32 mouse cellular contexts compared by ENCODE assay signal in the genomic region with DNA sequence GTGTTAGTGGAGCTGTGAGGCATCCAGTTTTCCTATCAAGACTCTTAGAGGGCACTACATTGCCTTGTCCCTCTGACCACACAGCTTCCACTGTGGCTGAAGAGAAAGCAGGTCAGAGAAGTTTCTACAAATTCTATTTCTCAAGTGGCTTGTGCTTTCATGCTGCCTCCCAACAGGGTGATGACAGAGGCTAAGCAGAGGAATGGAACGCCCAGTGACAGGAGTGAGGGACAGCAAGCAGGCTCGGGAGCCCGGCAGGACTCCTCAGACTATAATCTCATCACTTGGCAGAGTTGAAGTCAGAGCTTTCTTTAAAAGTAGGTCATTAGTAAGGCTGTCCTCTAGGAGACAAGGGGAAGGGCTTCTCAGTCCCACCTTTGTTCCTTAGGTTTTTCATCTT. TPM values are rescaled to one million over a fixed set of nuclear protein-coding genes. Genes with fewer than 3 reads are reported as not detected.
A peak's percentile ranks its signal among the peaks of the same experiment; 100 is the strongest.
DNase-seq lines count a peak whose midpoint lies in the region; ATAC-seq and TF ChIP-seq lines count a peak whose summit lies in the region.
"Had no signal": no experiment of that assay in that cellular context is flagged by ENCODE, and none has a peak within 500 bp of the region (broad histone marks: within the 10 kb centered on the region; RNA-seq: fewer than 3 reads in every experiment).

No protein-coding gene starts in this region.

- no peak overlapping the region for H3K4me3 ChIP-seq in heart, embryonic 12.5 days
- H3K4me3 ChIP-seq in heart, embryonic 15.5 days: no peak overlapping the region
- no peak overlapping the region for H3K4me3 ChIP-seq in kidney, adult 2 months (ENCODE audit: insufficient read depth, low read depth, low read length)
- H3K4me3 ChIP-seq: forebrain, embryonic 10.5 days; forebrain, embryonic 13.5 days; hindbrain, embryonic 12.5 days; hindbrain, embryonic 15.5 days had no signal

- H3K4me1 ChIP-seq in heart, embryonic 12.5 days (replicated peaks): peaks cover 26% of the 10 kb centered on the region
- peaks cover 17% of the 10 kb centered on the region for H3K4me1 ChIP-seq in heart, embryonic 15.5 days (replicated peaks)
- 0 out of 2 replicates have a peak, but pooled peaks cover 3% of the 10 kb centered on the region for H3K4me1 ChIP-seq in kidney, adult 2 months (ENCODE audit: control insufficient read depth, insufficient read depth, low read length)

- peak; percentile 88 for DNase-seq in heart, adult 11 months
- DNase-seq in heart, postnatal 14 days: no peak
- no peak for DNase-seq in heart, postnatal 25 days (ENCODE audit: low spot score)
- no peak for DNase-seq in heart, postnatal 4 days
- DNase-seq in kidney, adult 2 months: no peak
- DNase-seq: adrenal gland, adult 8-10 months; adrenal gland, postnatal 25 days; cerebellum, adult 11-12 months; cerebellum, adult 8-10 months; cerebellum, postnatal 10 days; cerebellum, postnatal 36 days; gastrocnemius, postnatal 10 days; gastrocnemius, postnatal 36 days; kidney, adult 8-10 months had no signal

- H3K36me3 ChIP-seq in heart, embryonic 12.5 days: no peaks in the 10 kb centered on the region
- no peaks in the 10 kb centered on the region for H3K36me3 ChIP-seq in heart, embryonic 15.5 days
- H3K36me3 ChIP-seq in kidney, adult 2 months (ENCODE audit: control insufficient read depth, insufficient read depth, low read length): no peaks in the 10 kb centered on the region
- H3K36me3 ChIP-seq: forebrain, embryonic 10.5 days; hindbrain, embryonic 12.5 days; hindbrain, embryonic 15.5 days had no signal

- WGBS in heart, embryonic 12.5 days: 11% methylated on average over 3 of the region's 3 CpGs
- 42% methylated on average over 3 of the region's 3 CpGs for WGBS in heart, embryonic 15.5 days
- 80% methylated on average over 3 of the region's 3 CpGs for WGBS in kidney, adult 2 months

- ATAC-seq in heart, embryonic 12.5 days (ENCODE audit: insufficient number of reproducible peaks, low FRiP score): peak; percentile 73
- 0 out of 2 replicates have a peak, but pooled peaks have one; percentile 51 for ATAC-seq in heart, embryonic 15.5 days (replicated peaks; ENCODE audit: insufficient number of reproducible peaks, insufficient read depth, low FRiP score, low read depth)
- ATAC-seq: activated CD4-positive, CD25-positive, alpha-beta regulatory T cell, adult 4 months; forebrain, embryonic 13.5 days; forebrain, embryonic 16.5 days; intestine, postnatal 0 days had no signal

- peak overlapping the region; percentile 47 for H3K4me2 ChIP-seq in heart, embryonic 12.5 days
- H3K4me2 ChIP-seq in heart, embryonic 15.5 days: peak overlapping the region; percentile 17; the same call in 1 of the 2 replicates
- H3K4me2 ChIP-seq: forebrain, embryonic 13.5 days; hindbrain, embryonic 12.5 days; hindbrain, embryonic 15.5 days had no signal

- H3K27ac ChIP-seq in heart, embryonic 12.5 days (ENCODE audit: poor library complexity, severe bottlenecking): no peak overlapping the region
- H3K27ac ChIP-seq in heart, embryonic 15.5 days: 0 out of 2 replicates have a peak overlapping the region, but pooled peaks have one; percentile 24
- no peak overlapping the region for H3K27ac ChIP-seq in kidney, adult 2 months (ENCODE audit: insufficient read depth, low read depth, low read length)
- H3K27ac ChIP-seq: forebrain, embryonic 10.5 days; forebrain, embryonic 13.5 days; hindbrain, embryonic 12.5 days; hindbrain, embryonic 15.5 days had no signal

- TF ChIP-seq POLR2A in kidney, adult 2 months (IDR thresholded peaks at IDR 0.05; ENCODE audit: low read depth, low read length): no peak

- peaks cover 15% of the 10 kb centered on the region for H3K27me3 ChIP-seq in heart, embryonic 12.5 days (replicated peaks)
- 0 out of 2 replicates have a peak, but pooled peaks cover 11% of the 10 kb centered on the region for H3K27me3 ChIP-seq in heart, embryonic 15.5 days
- H3K27me3 ChIP-seq in kidney, adult 2 months (replicated peaks; ENCODE audit: control insufficient read depth, insufficient read depth, low read length): no peaks in the 10 kb centered on the region
- H3K27me3 ChIP-seq: forebrain, embryonic 13.5 days; hindbrain, embryonic 12.5 days; hindbrain, embryonic 15.5 days had no signal

- no peak overlapping the region for H3K9ac ChIP-seq in heart, embryonic 12.5 days
- H3K9ac ChIP-seq in heart, embryonic 15.5 days: no peak overlapping the region
- H3K9ac ChIP-seq: forebrain, embryonic 13.5 days; hindbrain, embryonic 12.5 days; hindbrain, embryonic 15.5 days had no signal

- intact Hi-C loops in heart, postnatal 14 days (cut with DNase I): no loop called here
- intact Hi-C loops in heart, postnatal 25 days (cut with DNase I): no loop called here

- TF ChIP-seq CTCF in kidney, adult 2 months (conservative IDR thresholded peaks at IDR 0.05; ENCODE audit: insufficient read depth, insufficient read length, low read depth, low read length): no peak

- H3K9me3 ChIP-seq in heart, embryonic 12.5 days (replicated peaks): no peaks in the 10 kb centered on the region
- H3K9me3 ChIP-seq in heart, embryonic 15.5 days (replicated peaks): no peaks in the 10 kb centered on the region
- H3K9me3 ChIP-seq: forebrain, embryonic 10.5 days; forebrain, embryonic 13.5 days; hindbrain, embryonic 12.5 days; hindbrain, embryonic 15.5 days had no signal

RNA-seq across cellular contexts. Expression of gene Cyb5r2, which starts 1.9 kb away (rescaled TPM):
- not detected for total RNA-seq in heart, postnatal 14 days (2021)
- polyA plus RNA-seq in heart, embryonic 12.5 days (2016; fragmentation: Nextera tagmentation; extraction: Ambion mirVana): 1.1 and 1.4 TPM in 2 replicates
- not detected for total RNA-seq in heart, postnatal 25 days (2021)
- 0.72 and 0.81 TPM in 2 replicates for polyA plus RNA-seq in heart, embryonic 15.5 days (2015; fragmentation: Nextera tagmentation; extraction: Ambion mirVana)
- total RNA-seq in heart, postnatal 4 days (2021): under 1 TPM in 1 of 2 experiments, not detected in 1; 0.24 TPM
- polyA plus RNA-seq in kidney, adult 2 months (2012; rRNA removed): not detected in 2 replicates
- total RNA-seq: adrenal gland, adult 8-10 months; adrenal gland, postnatal 25 days; gastrocnemius, adult 18-20 months; granulocyte monocyte progenitor cell, adult 5-6 weeks; hematopoietic stem cell, adult 5-6 weeks had no signal
- polyA plus RNA-seq: activated CD4-positive, CD25-positive, alpha-beta regulatory T cell, adult 4 months; forebrain, embryonic 13.5 days had no signal

RNA-seq across cellular contexts. Expression of gene Ovch2, which starts 45.1 kb away (rescaled TPM):
- total RNA-seq in heart, postnatal 14 days (2021): not detected
- not detected in 2 replicates for polyA plus RNA-seq in heart, embryonic 12.5 days (2016; fragmentation: Nextera tagmentation; extraction: Ambion mirVana)
- not detected for total RNA-seq in heart, postnatal 25 days (2021)
- polyA plus RNA-seq in heart, embryonic 15.5 days (2015; fragmentation: Nextera tagmentation; extraction: Ambion mirVana): not detected in 2 replicates
- total RNA-seq in heart, postnatal 4 days (2021): not detected
- not detected in 2 replicates for polyA plus RNA-seq in kidney, adult 2 months (2012; rRNA removed)
- total RNA-seq: adrenal gland, adult 8-10 months; adrenal gland, postnatal 25 days; ES-E14; gastrocnemius, adult 18-20 months; gastrocnemius, postnatal 10 days; gastrocnemius, postnatal 36 days; granulocyte monocyte progenitor cell, adult 5-6 weeks; hematopoietic stem cell, adult 5-6 weeks had no signal
- polyA plus RNA-seq: activated CD4-positive, CD25-positive, alpha-beta regulatory T cell, adult 4 months; brain, embryonic 14.5 days; cortical plate, adult 2 months; embryonic facial prominence, embryonic 11.5 days; embryonic facial prominence, embryonic 14.5 days; forebrain, embryonic 10.5 days; forebrain, embryonic 13.5 days; forebrain, embryonic 16.5 days; hindbrain, embryonic 12.5 days; hindbrain, embryonic 15.5 days; intestine, embryonic 14.5 days; intestine, postnatal 0 days had no signal

RNA-seq across cellular contexts. Expression of gene Olfr467, which starts 56.2 kb away (rescaled TPM):
- total RNA-seq in heart, postnatal 14 days (2021): not detected
- polyA plus RNA-seq in heart, embryonic 12.5 days (2016; fragmentation: Nextera tagmentation; extraction: Ambion mirVana): not detected in 2 replicates
- total RNA-seq in heart, postnatal 25 days (2021): not detected
- not detected in 2 replicates for polyA plus RNA-seq in heart, embryonic 15.5 days (2015; fragmentation: Nextera tagmentation; extraction: Ambion mirVana)
- total RNA-seq in heart, postnatal 4 days (2021): not detected
- not detected in 2 replicates for polyA plus RNA-seq in kidney, adult 2 months (2012; rRNA removed)
- total RNA-seq: adrenal gland, adult 8-10 months; adrenal gland, postnatal 25 days; ES-E14; gastrocnemius, adult 18-20 months; gastrocnemius, postnatal 10 days; gastrocnemius, postnatal 36 days; granulocyte monocyte progenitor cell, adult 5-6 weeks; hematopoietic stem cell, adult 5-6 weeks had no signal
- polyA plus RNA-seq: activated CD4-positive, CD25-positive, alpha-beta regulatory T cell, adult 4 months; brain, embryonic 14.5 days; cortical plate, adult 2 months; embryonic facial prominence, embryonic 11.5 days; embryonic facial prominence, embryonic 14.5 days; forebrain, embryonic 10.5 days; forebrain, embryonic 13.5 days; forebrain, embryonic 16.5 days; hindbrain, embryonic 12.5 days; hindbrain, embryonic 15.5 days; intestine, embryonic 14.5 days; intestine, postnatal 0 days had no signal
